Mouse (Mus musculus) embryonic fibroblast, embryonic 13.5 days (primary cell): ENCODE results near the gene Cmas.

Experiments
- CTCF ChIP-seq: IDR thresholded peaks from 2 replicates; pipeline ENCODE4 v1.5.1; 2011; ENCODE audit warnings: mild to moderate bottlenecking, control low read depth, low read length, moderate library complexity, borderline replicate concordance; ENCODE audit not compliant: insufficient read depth
- POLR2A ChIP-seq: IDR thresholded peaks from 2 replicates; pipeline ENCODE4 v1.6.1; 2011; ENCODE audit warnings: low read depth, mild to moderate bottlenecking, control low read depth, low read length, moderate library complexity

- TF ChIP-seq CTCF (no peak), POLR2A (no peak)
Measured at GRCm38 (mm10) chr6:142752331-142753246, 3.9 kb upstream of the Cmas start.
